Mouse (Mus musculus) myocyte (in vitro differentiated cells): ENCODE measurements around the gene Gnb5.
A peak's percentile ranks its signal among the peaks of the same experiment; 100 is the strongest.

ENCODE experiments used
- CEBPB ChIP-seq: IDR thresholded peaks from 2 replicates; pipeline ENCODE4 v1.6.1; 2011; ENCODE audit warnings: mild to moderate bottlenecking, moderate library complexity; ENCODE audit not compliant: poor library complexity, insufficient read depth, severe bottlenecking
- E2F4 ChIP-seq: IDR thresholded peaks from one replicate; pipeline ENCODE4 v1.6.1; 2011; ENCODE audit warnings: mild to moderate bottlenecking, control low read depth, moderate library complexity; ENCODE audit not compliant: insufficient read depth
- MAX ChIP-seq: IDR thresholded peaks from one replicate; pipeline ENCODE4 v1.6.1; 2011; ENCODE audit warnings: low read depth, mild to moderate bottlenecking, control low read depth
- MYOD1 ChIP-seq, 3 experiments: IDR thresholded peaks; one replicate each; pipeline ENCODE4 v1.6.1; 2011; ENCODE audit warnings: control low read depth in 2 of 3, low read depth in 2 of 3, mild to moderate bottlenecking in 2 of 3, moderate library complexity in 1 of 3; ENCODE audit not compliant: insufficient read length in 2 of 3, control insufficient read depth in 1 of 3
- MYOG ChIP-seq, 3 experiments: IDR thresholded peaks; one replicate each; pipeline ENCODE4 v1.6.1; 2011; ENCODE audit warnings: control low read depth in 2 of 3, low read depth in 2 of 3, mild to moderate bottlenecking in 2 of 3; ENCODE audit not compliant: insufficient read length in 2 of 3, control insufficient read depth in 1 of 3, insufficient read depth in 1 of 3
- POLR2A ChIP-seq: IDR thresholded peaks from one replicate; pipeline ENCODE4 v1.6.1; 2011; ENCODE audit warnings: low read depth, mild to moderate bottlenecking, control low read depth, moderate library complexity; ENCODE audit not compliant: insufficient read length
- POLR2AphosphoS2 ChIP-seq: IDR thresholded peaks from one replicate; pipeline ENCODE4 v1.6.1; 2011; ENCODE audit warnings: low read depth, control low read depth; ENCODE audit not compliant: insufficient read length
- REST ChIP-seq: IDR thresholded peaks from one replicate; pipeline ENCODE4 v1.6.1; 2011; ENCODE audit warnings: mild to moderate bottlenecking, control low read depth, moderate library complexity; ENCODE audit not compliant: insufficient read depth, insufficient read length
- SRF ChIP-seq: IDR thresholded peaks from one replicate; pipeline ENCODE4 v1.6.1; 2011; ENCODE audit warnings: low read depth; ENCODE audit not compliant: control insufficient read depth, insufficient read length
- TCF12 ChIP-seq: IDR thresholded peaks from one replicate; pipeline ENCODE4 v1.6.1; 2011; ENCODE audit warnings: mild to moderate bottlenecking, control low read depth; ENCODE audit not compliant: poor library complexity, insufficient read depth, severe bottlenecking
- TCF3 ChIP-seq: IDR thresholded peaks from one replicate; pipeline ENCODE4 v1.6.1; 2011; ENCODE audit warnings: low read depth, control low read depth; ENCODE audit not compliant: insufficient read length
- USF1 ChIP-seq: IDR thresholded peaks from one replicate; pipeline ENCODE4 v1.6.1; 2011; ENCODE audit warnings: low read depth, mild to moderate bottlenecking, control low read depth, moderate library complexity

GRCm38 (mm10) chr9:75362201-75362600 lies 56.1 kb downstream of the Gnb5 start:
- TF ChIP-seq TCF12 (no peak), POLR2A (no peak), MAX (no peak), USF1 (no peak), POLR2AphosphoS2 (no peak), E2F4 (no peak), MYOG (IDR thresholded peaks at IDR 0.05; ENCODE audit: control insufficient read depth in 1 of 3, insufficient read depth in 1 of 3, insufficient read length in 2 of 3, low read depth in 2 of 3) (peak in 2 of 3 experiments; percentile 30 to 75), MYOD1 (IDR thresholded peaks at IDR 0.05; ENCODE audit: control insufficient read depth in 1 of 3, insufficient read length in 2 of 3, low read depth in 2 of 3) (peak in 2 of 3 experiments; percentile 30 to 49), TCF3 (no peak), CEBPB (no peak), REST (no peak), SRF (no peak)
